Mouse (Mus musculus) heart, adult 18-20 months (tissue): ENCODE measurements around the gene Nup214. TPM values are rescaled to one million over a fixed set of nuclear protein-coding genes. Genes with fewer than 3 reads are reported as not detected.

Experiments used
- DNase-seq, 2 experiments: peaks; one replicate each; pipeline ENCODE4 v3.0.0; 2021 to 2022; ENCODE audit warnings: mixed read lengths in 1 of 2
- total RNA-seq, 2 experiments: library from RNA; stranded (reverse); gene quantifications; 2 replicates each; pipeline ENCODE4 v1.2.3; 2021

Nup214 gene
- total RNA-seq, 2 experiments from 2014 or later = 27.7 to 36.7 TPM

- DNase-seq = no peak
Measured at GRCm38 (mm10) chr2:32068811-32069607, 94.8 kb downstream of the Nup214 start.

GRCm38 (mm10) chr2:32070747-32071146 lies 96.5 kb downstream of the Nup214 start:
- DNase-seq = no peak

GRCm38 (mm10) chr2:32074404-32074803 lies 100.2 kb downstream of the Nup214 start:
- peak; percentile 61 to 65 for DNase-seq

DNA sequence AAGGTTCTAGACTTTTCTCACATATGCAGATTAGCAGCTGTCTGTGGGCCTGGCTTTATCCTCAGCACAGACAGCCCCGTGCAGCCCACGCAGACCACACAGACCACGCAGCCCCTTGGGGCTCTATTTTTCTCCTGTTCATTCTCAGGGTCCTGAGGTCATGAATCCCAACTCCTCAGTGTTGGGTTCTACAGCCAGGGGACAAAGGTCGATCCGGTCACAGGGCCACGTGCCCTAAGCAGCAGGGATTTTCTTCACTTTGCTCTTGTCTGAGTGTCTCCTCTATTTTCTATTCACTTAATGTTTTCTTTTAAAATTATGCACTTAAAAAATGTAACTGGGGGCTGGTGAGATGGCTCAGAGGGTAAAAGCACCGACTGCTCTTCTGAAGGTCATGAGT lies 101.1 kb downstream of the Nup214 start:
- no peak for DNase-seq

DNA sequence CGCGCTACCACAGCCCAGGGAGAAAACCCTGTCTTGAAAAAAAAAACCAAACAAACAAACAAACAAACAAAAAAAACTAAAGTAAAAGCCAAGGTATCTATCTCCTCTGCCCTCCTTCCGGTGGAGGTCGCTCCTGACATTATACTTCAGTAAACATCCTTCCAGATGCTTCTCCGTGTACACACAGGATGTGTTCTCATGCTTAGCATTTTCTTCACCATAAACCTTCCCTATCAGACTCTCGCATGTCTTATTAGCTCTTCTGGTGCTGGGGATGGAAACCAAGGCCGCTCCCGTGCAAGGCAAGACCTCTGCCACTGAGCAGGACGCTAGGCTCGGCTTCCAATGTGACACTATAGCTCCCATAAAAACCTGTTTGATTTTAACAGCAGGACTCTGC lies 103.5 kb downstream of the Nup214 start:
- no peak for DNase-seq

GRCm38 (mm10) chr2:32078522-32078921 lies 104.3 kb downstream of the Nup214 start:
- peak; percentile 54 to 77 for DNase-seq

- DNase-seq = peak in 1 of 2 experiments; percentile 29
Measured at GRCm38 (mm10) chr2:32079191-32079725, 105.0 kb downstream of the Nup214 start.

DNA sequence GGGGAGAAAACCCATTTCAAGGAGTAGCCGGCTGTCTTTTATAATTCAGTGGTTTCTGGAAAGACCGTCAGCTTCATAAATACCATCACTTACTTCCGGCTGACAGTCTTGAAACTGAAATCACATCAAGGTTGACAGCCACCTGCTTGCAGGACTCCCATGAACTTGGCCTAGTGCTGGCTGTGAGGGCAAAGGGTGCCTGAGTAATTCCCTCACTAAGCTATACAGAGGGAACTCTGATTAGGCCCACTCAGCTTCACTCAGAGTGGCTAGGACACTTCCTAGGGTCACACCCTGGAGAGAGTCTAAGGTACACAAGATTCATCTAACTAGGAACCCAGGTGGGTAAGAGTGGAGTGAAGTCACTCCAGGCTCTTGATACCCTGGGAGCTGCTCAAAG lies 106.4 kb downstream of the Nup214 start:
- no peak for DNase-seq

DNA sequence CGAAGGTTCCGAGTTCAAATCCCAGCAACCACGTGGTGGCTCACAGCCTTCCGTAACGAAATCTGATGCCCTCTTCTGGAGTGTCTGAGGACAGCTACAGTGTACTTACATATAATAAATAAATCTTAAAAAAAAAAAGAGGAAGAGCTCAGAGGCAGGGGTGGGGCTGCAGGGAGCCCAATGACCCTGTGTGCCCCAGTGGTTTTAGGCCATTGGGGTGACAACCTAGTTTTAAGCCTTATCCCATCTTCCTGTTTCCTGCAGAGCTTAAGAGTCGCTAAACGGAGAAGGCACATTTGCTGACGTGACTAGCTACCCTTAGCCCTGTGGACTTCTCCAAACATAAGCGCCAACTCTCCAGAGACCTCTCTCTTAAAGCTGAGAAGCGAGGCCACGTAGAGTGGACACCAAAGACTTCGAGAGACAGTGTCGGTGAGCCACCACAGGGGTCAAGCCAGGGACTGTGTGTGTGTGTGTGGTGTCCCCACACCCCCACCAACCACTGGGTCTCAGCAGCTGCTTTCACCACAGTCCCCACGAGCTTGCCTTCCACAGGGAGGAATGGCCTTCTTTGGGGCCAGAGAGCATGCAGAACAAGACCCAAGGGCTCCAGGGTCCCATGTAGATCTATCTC lies 107.2 kb downstream of the Nup214 start:
- peak; percentile 46 to 58 for DNase-seq

DNA sequence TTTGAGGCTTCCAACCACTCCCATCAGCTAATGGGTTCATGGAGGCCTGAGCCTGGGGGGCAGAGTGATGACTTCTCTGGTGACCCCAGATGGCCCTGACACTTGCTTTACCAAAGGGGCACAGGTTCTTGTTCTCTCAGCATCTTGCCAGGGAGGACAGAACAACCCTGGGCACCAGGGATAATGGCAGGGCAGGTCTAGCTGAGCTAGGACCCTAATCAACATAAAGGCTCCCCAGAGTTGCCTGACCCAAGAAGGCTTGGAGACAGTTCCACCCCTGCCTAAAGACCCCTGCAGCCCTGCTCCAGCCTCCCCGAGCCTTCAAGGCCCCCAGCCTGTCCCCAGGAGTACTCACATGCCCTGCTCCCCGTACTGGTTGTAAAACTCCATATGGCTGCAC lies 108.0 kb downstream of the Nup214 start:
- no peak for DNase-seq

- DNase-seq = peak; percentile 69 to 74
Measured at GRCm38 (mm10) chr2:32083159-32084011, 109.1 kb downstream of the Nup214 start.

GRCm38 (mm10) chr2:32084111-32084871 lies 110.1 kb downstream of the Nup214 start, which contains the start of gene Fam78a:
Gene Fam78a (minus strand): TSS chr2:32084857.
- peak; percentile 46 to 53 for DNase-seq

DNA sequence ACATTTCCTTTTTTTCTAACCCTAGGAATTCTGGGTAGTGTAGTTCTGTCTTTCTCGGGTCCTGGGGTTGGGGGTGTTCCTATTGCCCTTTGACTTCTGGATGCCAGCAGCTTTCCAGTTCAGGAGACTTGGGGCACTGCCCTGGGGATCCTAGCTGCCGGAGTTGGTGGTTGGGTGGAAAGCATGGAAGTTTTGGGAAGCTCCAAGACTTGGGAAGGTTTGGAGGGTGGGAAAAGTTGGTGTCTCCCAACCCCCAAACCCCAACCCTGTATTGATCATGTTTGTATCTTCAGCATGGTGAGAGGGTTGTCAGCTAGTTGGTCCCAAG lies 110.6 kb downstream of the Nup214 start:
- peak in 1 of 2 experiments; percentile 53 for DNase-seq

DNA sequence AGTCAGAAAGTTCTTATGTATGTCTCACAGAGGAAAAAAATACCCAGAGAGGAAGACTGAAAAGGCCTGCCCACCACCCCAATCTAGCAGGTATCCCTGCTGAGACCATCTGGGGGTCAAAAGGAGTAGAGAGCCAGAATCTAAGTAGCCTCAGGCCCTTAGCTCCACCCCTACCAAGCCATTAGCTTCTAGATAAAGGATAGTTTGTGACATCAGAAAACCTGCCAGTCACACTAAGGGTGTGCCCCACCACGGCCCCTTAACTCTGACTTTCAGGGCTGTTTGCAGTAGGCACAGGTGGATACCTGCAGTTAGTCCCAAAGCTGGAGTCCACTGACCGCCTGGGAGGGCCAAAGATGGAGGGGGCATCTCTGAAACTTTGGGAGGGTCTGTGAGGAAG lies 111.0 kb downstream of the Nup214 start:
- no peak for DNase-seq

- no peak for DNase-seq
Measured at GRCm38 (mm10) chr2:32087606-32088005, 113.4 kb downstream of the Nup214 start.

DNA sequence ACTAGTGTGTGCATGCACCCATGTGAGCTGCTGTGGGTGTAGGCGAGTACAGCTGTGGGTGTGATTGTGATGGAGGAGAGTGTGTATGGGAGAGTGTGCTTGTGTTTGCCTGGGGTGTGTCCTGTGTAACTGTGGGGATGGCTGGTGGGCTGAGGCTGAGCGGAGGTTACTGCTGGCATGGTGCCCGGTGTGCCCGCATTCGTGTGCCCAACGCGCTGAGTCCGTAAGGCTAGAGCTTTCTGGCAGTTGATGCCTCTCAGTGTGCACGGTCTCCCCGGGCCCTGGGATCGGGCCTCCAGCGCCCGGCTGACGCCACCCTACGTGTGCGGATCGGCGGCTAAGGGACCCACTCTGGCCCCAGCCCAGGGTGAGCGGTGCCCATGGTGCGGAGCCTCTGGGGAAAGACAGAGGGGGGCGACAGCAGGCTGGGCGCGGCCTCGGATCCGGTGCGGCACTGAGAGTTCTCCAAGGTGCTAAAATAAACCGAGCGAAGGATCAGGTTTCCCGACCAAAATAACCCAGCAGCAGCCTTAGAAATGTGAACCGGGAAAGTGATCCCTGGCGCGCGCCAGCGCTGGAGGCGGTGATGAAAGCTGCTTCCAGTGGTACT lies 114.2 kb downstream of the Nup214 start:
- peak; percentile 57 to 75 for DNase-seq

- peak; percentile 29 to 49 for DNase-seq
Measured at GRCm38 (mm10) chr2:32089606-32090005, 115.4 kb downstream of the Nup214 start.

DNA sequence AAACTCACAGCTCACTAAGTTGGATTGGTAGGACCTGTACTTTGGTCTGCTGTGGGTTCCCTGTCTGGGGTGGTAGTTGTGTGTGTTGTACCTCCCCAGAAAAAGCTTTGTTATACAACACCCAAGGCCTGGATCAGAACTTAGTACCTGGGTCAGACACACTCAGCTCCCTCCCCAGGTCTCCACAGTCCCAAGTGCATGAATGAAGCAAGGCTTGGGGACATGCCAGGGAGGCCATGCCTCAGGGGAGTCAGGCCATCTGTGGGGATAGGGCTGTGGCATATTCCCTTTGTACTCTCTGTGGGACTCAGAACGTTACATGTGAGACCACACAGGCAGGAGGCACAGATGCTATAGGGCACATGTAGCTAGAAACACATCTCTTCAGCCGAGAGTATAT lies 115.9 kb downstream of the Nup214 start:
- DNase-seq = no peak

DNA sequence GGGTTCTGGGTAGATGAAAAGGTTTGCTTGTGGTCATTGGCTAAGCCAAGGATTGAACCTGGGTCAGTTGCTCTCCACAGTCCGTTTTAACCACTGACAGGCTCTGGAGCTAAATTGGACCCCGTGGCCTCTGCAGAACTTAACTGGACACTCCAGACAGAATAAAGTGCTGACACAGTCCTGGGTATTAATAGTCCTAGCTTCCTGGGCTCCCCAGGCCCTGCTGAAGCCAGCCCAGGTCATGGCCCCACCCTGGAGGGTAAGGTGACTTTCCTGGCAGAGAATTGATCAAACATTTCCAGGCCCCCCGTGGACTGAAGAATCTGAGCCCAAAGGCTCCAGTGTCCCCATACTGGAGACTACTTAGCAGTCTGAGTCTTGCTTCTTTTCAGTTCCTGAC lies 117.7 kb downstream of the Nup214 start:
- no peak for DNase-seq

- DNase-seq = no peak
Measured at GRCm38 (mm10) chr2:32094001-32094707, 119.9 kb downstream of the Nup214 start.
